Mouse (Mus musculus) embryonic facial prominence, embryonic 14.5 days (tissue): ENCODE measurements around the gene Rps26. TPM values are rescaled to one million over a fixed set of nuclear protein-coding genes. Genes with fewer than 3 reads are reported as not detected.

ENCODE experiments used
- ATAC-seq: fragments of 200-750 bp; cut with Nextera tagmentation; 2 replicates; pipeline ENCODE4 v1.8.0; 2017; ENCODE audit warnings: low read depth, moderate number of reproducible peaks, moderate TSS enrichment
- DNase-seq: peaks from one replicate; pipeline ENCODE4 v3.0.0-alpha.2; 2015; ENCODE audit warnings: low spot score
- H3K27ac ChIP-seq: fragments of 300-500 bp; sonication (generic); replicated peaks from 2 replicates; pipeline ENCODE4 v1.5.1; 2014; ENCODE audit warnings: low read depth, mild to moderate bottlenecking, low read length, moderate library complexity
- H3K27me3 ChIP-seq: fragments of 300-500 bp; sonication (generic); replicated peaks from 2 replicates; pipeline ENCODE4 v1.6.1; 2014; ENCODE audit warnings: low read length; ENCODE audit not compliant: control insufficient read depth, insufficient read depth
- H3K36me3 ChIP-seq: fragments of 300-500 bp; sonication (generic); 2 replicates; pipeline ENCODE4 v1.6.1; 2014; ENCODE audit warnings: low read length, mixed read lengths; ENCODE audit not compliant: control insufficient read depth, insufficient read depth
- H3K4me1 ChIP-seq: fragments of 300-500 bp; sonication (generic); 2 replicates; pipeline ENCODE4 v1.6.1; 2014; ENCODE audit warnings: antibody characterized with exemption, low read length; ENCODE audit not compliant: control insufficient read depth, insufficient read depth
- H3K4me2 ChIP-seq: fragments of 300-500 bp; sonication (generic); 2 replicates; pipeline ENCODE4 v1.6.1; 2014; ENCODE audit warnings: low read depth, mild to moderate bottlenecking, low read length, moderate library complexity, mixed read lengths
- H3K4me3 ChIP-seq: fragments of 300-500 bp; sonication (generic); 2 replicates; pipeline ENCODE4 v1.5.1; 2014; ENCODE audit warnings: low read depth, mild to moderate bottlenecking, low read length
- H3K9ac ChIP-seq: fragments of 300-500 bp; sonication (generic); 2 replicates; pipeline ENCODE4 v1.6.1; 2014; ENCODE audit warnings: low read depth, mild to moderate bottlenecking, low read length, moderate library complexity, mixed read lengths
- H3K9me3 ChIP-seq: fragments of 300-500 bp; sonication (generic); 2 replicates; pipeline ENCODE4 v1.6.1; 2016; ENCODE audit warnings: low read length; ENCODE audit not compliant: control insufficient read depth
- WGBS: fragments of 180-500 bp; shearing (Covaris S2); extraction: QIAGEN DNeasy Blood & Tissue Kit; methylation state at CpG from one replicate; pipeline ENCODE4 v1.1.7; 2014; 5-methylcytosine and 5-hydroxymethylcytosine counted together
- polyA plus RNA-seq: library from polyadenylated mRNA; unstranded; fragments of >200 nt; fragmentation: Nextera tagmentation; extraction: Ambion mirVana; gene quantifications from 2 replicates; pipeline ENCODE4 v1.2.1, GENCODE M21; 2014

Rps26 gene
- polyA plus RNA-seq, 1 experiment from 2014 or later: 1,162 TPM

- H3K9me3 ChIP-seq: no peaks in the 10 kb centered on the region
- no peak overlapping the region for H3K27ac ChIP-seq
- 74% methylated on average over 3 of the region's 3 CpGs for WGBS
- no peaks in the 10 kb centered on the region for H3K27me3 ChIP-seq
- ATAC-seq: no peak
- peaks cover 5% of the 10 kb centered on the region; the same call in 1 of the 2 replicates for H3K4me1 ChIP-seq
- no peaks in the 10 kb centered on the region for H3K36me3 ChIP-seq
- no peak overlapping the region for H3K4me3 ChIP-seq
- H3K4me2 ChIP-seq: no peak overlapping the region
- DNase-seq: no peak
- no peak overlapping the region for H3K9ac ChIP-seq
Measured at GRCm38 (mm10) chr10:128664808-128665207, 38.3 kb upstream of the Rps26 start.

GRCm38 (mm10) chr10:128663441-128664220 lies 37.1 kb upstream of the Rps26 start:
- no peak for ATAC-seq
- no peak overlapping the region for H3K27ac ChIP-seq
- H3K4me3 ChIP-seq: no peak overlapping the region
- no peaks in the 10 kb centered on the region for H3K27me3 ChIP-seq
- no peak overlapping the region for H3K4me2 ChIP-seq
- H3K36me3 ChIP-seq: no peaks in the 10 kb centered on the region
- H3K9ac ChIP-seq: no peak overlapping the region
- peaks cover 5% of the 10 kb centered on the region; the same call in 1 of the 2 replicates for H3K4me1 ChIP-seq
- no peak for DNase-seq
- 59% methylated on average over 5 of the region's 5 CpGs for WGBS
- H3K9me3 ChIP-seq: no peaks in the 10 kb centered on the region

- Histone ChIP-seq H3K4me3 (no peak overlapping the region), H3K4me2 (no peak overlapping the region), H3K4me1 (no peaks in the 10 kb centered on the region), H3K9ac (no peak overlapping the region), H3K9me3 (no peaks in the 10 kb centered on the region), H3K36me3 (no peaks in the 10 kb centered on the region), H3K27ac (no peak overlapping the region), H3K27me3 (no peaks in the 10 kb centered on the region)
- DNase-seq (no peak), ATAC-seq (no peak)
Measured at GRCm38 (mm10) chr10:128662465-128662864, 35.9 kb upstream of the Rps26 start.

GRCm38 (mm10) chr10:128659490-128659889 lies 32.9 kb upstream of the Rps26 start:
- Histone ChIP-seq H3K4me1 (no peaks in the 10 kb centered on the region), H3K27me3 (no peaks in the 10 kb centered on the region), H3K9me3 (no peaks in the 10 kb centered on the region), H3K36me3 (no peaks in the 10 kb centered on the region), H3K4me2 (no peak overlapping the region), H3K9ac (no peak overlapping the region), H3K4me3 (no peak overlapping the region), H3K27ac (no peak overlapping the region)
- 56% methylated on average over 9 of the region's 9 CpGs for WGBS
- DNase-seq (no peak), ATAC-seq (no peak)

GRCm38 (mm10) chr10:128657844-128658243 lies 31.3 kb upstream of the Rps26 start:
- Histone ChIP-seq H3K9ac (no peak overlapping the region), H3K36me3 (no peaks in the 10 kb centered on the region), H3K27ac (no peak overlapping the region), H3K4me1 (0 out of 2 replicates have a peak, but pooled peaks cover 3% of the 10 kb centered on the region), H3K4me3 (no peak overlapping the region), H3K27me3 (no peaks in the 10 kb centered on the region), H3K9me3 (no peaks in the 10 kb centered on the region), H3K4me2 (no peak overlapping the region)
- WGBS: 57% methylated on average over 9 of the region's 9 CpGs
- DNase-seq (no peak), ATAC-seq (no peak)

GRCm38 (mm10) chr10:128656731-128657130 lies 30.2 kb upstream of the Rps26 start:
- ATAC-seq (no peak), DNase-seq (no peak)
- H3K4me3 ChIP-seq: no peak overlapping the region
- WGBS: 87% methylated on average over 1 of the region's 1 CpGs
- H3K27ac ChIP-seq: no peak overlapping the region
- H3K4me1 ChIP-seq: 0 out of 2 replicates have a peak, but pooled peaks cover 3% of the 10 kb centered on the region
- H3K4me2 ChIP-seq: no peak overlapping the region
- no peaks in the 10 kb centered on the region for H3K36me3 ChIP-seq
- no peak overlapping the region for H3K9ac ChIP-seq
- H3K9me3 ChIP-seq: no peaks in the 10 kb centered on the region
- no peaks in the 10 kb centered on the region for H3K27me3 ChIP-seq

- ATAC-seq (0 out of 2 replicates have a peak, but pooled peaks have one; percentile 12), DNase-seq (no peak)
- WGBS: 72% methylated on average over 3 of the region's 3 CpGs
- Histone ChIP-seq H3K4me2 (no peak overlapping the region), H3K27ac (no peak overlapping the region), H3K9ac (no peak overlapping the region), H3K4me3 (no peak overlapping the region), H3K4me1 (0 out of 2 replicates have a peak, but pooled peaks cover 3% of the 10 kb centered on the region), H3K36me3 (no peaks in the 10 kb centered on the region), H3K27me3 (no peaks in the 10 kb centered on the region), H3K9me3 (no peaks in the 10 kb centered on the region)
Measured at GRCm38 (mm10) chr10:128655254-128655653, 28.7 kb upstream of the Rps26 start.

GRCm38 (mm10) chr10:128653866-128654265 lies 27.3 kb upstream of the Rps26 start:
- H3K27ac ChIP-seq: no peak overlapping the region
- no peak for DNase-seq
- H3K27me3 ChIP-seq: no peaks in the 10 kb centered on the region
- H3K9ac ChIP-seq: no peak overlapping the region
- no peaks in the 10 kb centered on the region for H3K36me3 ChIP-seq
- whole genome bisulfite sequencing: 60% methylated on average over 4 of the region's 4 CpGs
- H3K4me2 ChIP-seq: no peak overlapping the region
- H3K4me3 ChIP-seq: no peak overlapping the region
- H3K9me3 ChIP-seq: no peaks in the 10 kb centered on the region
- H3K4me1 ChIP-seq: 0 out of 2 replicates have a peak, but pooled peaks cover 3% of the 10 kb centered on the region
- no peak for ATAC-seq
